Mouse (Mus musculus) stomach, embryonic 15.5 days (tissue): ENCODE measurements around the gene Rnf208. TPM values are rescaled to one million over a fixed set of nuclear protein-coding genes. Genes with fewer than 3 reads are reported as not detected.

ENCODE experiments used
- ATAC-seq: fragments of 200-750 bp; cut with Nextera tagmentation; 2 replicates; pipeline ENCODE4 v1.8.0; 2017; ENCODE audit warnings: low read depth, moderate number of reproducible peaks, moderate TSS enrichment; ENCODE audit not compliant: insufficient read depth, low FRiP score
- H3K27ac ChIP-seq: fragments of 300-500 bp; sonication (generic); 2 replicates; pipeline ENCODE4 v1.5.1; 2015; ENCODE audit warnings: mild to moderate bottlenecking, inconsistent platforms
- H3K27me3 ChIP-seq: fragments of 300-500 bp; sonication (generic); replicated peaks from 2 replicates; pipeline ENCODE4 v1.6.1; 2015; ENCODE audit warnings: inconsistent platforms
- H3K36me3 ChIP-seq: fragments of 300-500 bp; sonication (generic); 2 replicates; pipeline ENCODE4 v1.6.1; 2015; ENCODE audit warnings: inconsistent platforms
- H3K4me1 ChIP-seq: fragments of 300-500 bp; sonication (generic); 2 replicates; pipeline ENCODE4 v1.6.1; 2015; ENCODE audit warnings: inconsistent platforms
- H3K4me2 ChIP-seq: fragments of 300-500 bp; sonication (generic); 2 replicates; pipeline ENCODE4 v1.6.1; 2015; ENCODE audit warnings: mild to moderate bottlenecking, inconsistent platforms
- H3K4me3 ChIP-seq: fragments of 300-500 bp; sonication (generic); replicated peaks from 2 replicates; pipeline ENCODE4 v1.5.1; 2015; ENCODE audit warnings: inconsistent platforms
- H3K9ac ChIP-seq: fragments of 300-500 bp; sonication (generic); 2 replicates; pipeline ENCODE4 v1.6.1; 2015; ENCODE audit warnings: inconsistent platforms
- H3K9me3 ChIP-seq: fragments of 300-500 bp; sonication (generic); 2 replicates; pipeline ENCODE4 v1.6.1; 2016; ENCODE audit warnings: inconsistent platforms
- WGBS: fragments of 180-500 bp; shearing (Covaris S2); methylation state at CpG from one replicate; pipeline ENCODE4 v1.1.7; 2015; 5-methylcytosine and 5-hydroxymethylcytosine counted together
- polyA plus RNA-seq: library from polyadenylated mRNA; unstranded; fragments of >200 nt; fragmentation: Nextera tagmentation; extraction: Ambion mirVana; gene quantifications from 2 replicates; pipeline ENCODE4 v1.2.1, GENCODE M21; 2015

Rnf208 gene
- polyA plus RNA-seq, 1 experiment from 2014 or later, result 13.7 TPM

GRCm38 (mm10) chr2:25207593-25207992 lies 34.5 kb upstream of the Rnf208 start:
- Histone ChIP-seq H3K27ac (no peak overlapping the region), H3K36me3 (peaks cover 39% of the 10 kb centered on the region), H3K9me3 (no peaks in the 10 kb centered on the region), H3K27me3 (no peaks in the 10 kb centered on the region), H3K9ac (no peak overlapping the region), H3K4me1 (peaks cover 16% of the 10 kb centered on the region), H3K4me3 (no peak overlapping the region), H3K4me2 (no peak overlapping the region)
- WGBS, result 81% methylated on average over 1 of the region's 1 CpGs
- ATAC-seq, result no peak

- Histone ChIP-seq H3K4me1 (peaks cover 16% of the 10 kb centered on the region), H3K36me3 (peaks cover 10% of the 10 kb centered on the region; the same call in 1 of the 2 replicates), H3K4me2 (peak overlapping the region; percentile 87), H3K27ac (peak overlapping the region; percentile 85), H3K27me3 (no peaks in the 10 kb centered on the region), H3K4me3 (peak overlapping the region; percentile 84), H3K9ac (peak overlapping the region; percentile 91), H3K9me3 (no peaks in the 10 kb centered on the region)
- WGBS, result under 1% methylated on average over 24 of the region's 24 CpGs
- ATAC-seq, result no peak
These were observed 31.4 kb upstream of the Rnf208 start for GRCm38 (mm10) chr2:25210686-25211085.

GRCm38 (mm10) chr2:25211121-25211670 lies 30.9 kb upstream of the Rnf208 start, which contains the start of gene Nelfb:
Gene Nelfb (minus strand): TSS chr2:25211489.
- under 1% methylated on average over 44 of the region's 44 CpGs for WGBS
- H3K36me3 ChIP-seq, result peaks cover 5% of the 10 kb centered on the region; the same call in 1 of the 2 replicates
- H3K27ac ChIP-seq, result peak within 1 kb of the TSS; percentile 85
- H3K4me2 ChIP-seq, result peak within 1 kb of the TSS; percentile 87
- ATAC-seq, result peak; percentile 89
- no peaks in the 10 kb centered on the region for H3K9me3 ChIP-seq
- peaks cover 16% of the 10 kb centered on the region for H3K4me1 ChIP-seq
- peak within 1 kb of the TSS; percentile 84 for H3K4me3 ChIP-seq
- peak within 1 kb of the TSS; percentile 91 for H3K9ac ChIP-seq
- H3K27me3 ChIP-seq, result no peaks in the 10 kb centered on the region

GRCm38 (mm10) chr2:25213266-25213865 lies 28.7 kb upstream of the Rnf208 start:
- Histone ChIP-seq H3K36me3 (no peaks in the 10 kb centered on the region), H3K9ac (no peak overlapping the region), H3K4me3 (no peak overlapping the region), H3K4me1 (peaks cover 16% of the 10 kb centered on the region), H3K9me3 (no peaks in the 10 kb centered on the region), H3K4me2 (no peak overlapping the region), H3K27me3 (no peaks in the 10 kb centered on the region), H3K27ac (no peak overlapping the region)
- 59% methylated on average over 23 of the region's 23 CpGs for WGBS
- no peak for ATAC-seq

GRCm38 (mm10) chr2:25214444-25214843 lies 27.6 kb upstream of the Rnf208 start, which contains the start of gene Stpg3:
Gene Stpg3 (minus strand): TSS chr2:25214637.
- no peak for ATAC-seq

GRCm38 (mm10) chr2:25217666-25218065 lies 24.4 kb upstream of the Rnf208 start:
- Histone ChIP-seq H3K4me1 (no peaks in the 10 kb centered on the region), H3K27me3 (no peaks in the 10 kb centered on the region), H3K4me2 (no peak overlapping the region), H3K9me3 (no peaks in the 10 kb centered on the region), H3K9ac (no peak overlapping the region), H3K4me3 (no peak overlapping the region), H3K36me3 (no peaks in the 10 kb centered on the region), H3K27ac (no peak overlapping the region)
- no peak for ATAC-seq
- 68% methylated on average over 2 of the region's 2 CpGs for WGBS

More at GRCm38 (mm10) chr2:25214444-25214843, 27.6 kb upstream of the Rnf208 start, which contains the start of gene Stpg3:
- no peak within 1 kb of the TSS for H3K27ac ChIP-seq
- no peak within 1 kb of the TSS for H3K4me2 ChIP-seq
- H3K4me3 ChIP-seq, result no peak within 1 kb of the TSS
- no peaks in the 10 kb centered on the region for H3K36me3 ChIP-seq
- H3K27me3 ChIP-seq, result no peaks in the 10 kb centered on the region
- H3K4me1 ChIP-seq, result peaks cover 10% of the 10 kb centered on the region
- WGBS, result 60% methylated on average over 3 of the region's 3 CpGs
- no peak within 1 kb of the TSS for H3K9ac ChIP-seq
- no peaks in the 10 kb centered on the region for H3K9me3 ChIP-seq

- no peak for ATAC-seq
- H3K4me3 ChIP-seq, result no peak within 1 kb of the TSS
- no peaks in the 10 kb centered on the region for H3K9me3 ChIP-seq
- H3K4me2 ChIP-seq, result no peak within 1 kb of the TSS
- no peak within 1 kb of the TSS for H3K27ac ChIP-seq
- H3K9ac ChIP-seq, result no peak within 1 kb of the TSS
- H3K36me3 ChIP-seq, result no peaks in the 10 kb centered on the region
- no peaks in the 10 kb centered on the region for H3K27me3 ChIP-seq
- peaks cover 4% of the 10 kb centered on the region for H3K4me1 ChIP-seq
These were observed 23.6 kb upstream of the Rnf208 start, which contains the start of gene Fam166a for GRCm38 (mm10) chr2:25218445-25218844. Gene Fam166a (plus strand): TSS chr2:25218745.

- H3K27me3 ChIP-seq, result no peaks in the 10 kb centered on the region
- no peak for ATAC-seq
- 68% methylated on average over 5 of the region's 5 CpGs for WGBS
- no peak overlapping the region for H3K4me3 ChIP-seq
- H3K9me3 ChIP-seq, result no peaks in the 10 kb centered on the region
- no peaks in the 10 kb centered on the region for H3K36me3 ChIP-seq
- H3K27ac ChIP-seq, result no peak overlapping the region
- H3K4me1 ChIP-seq, result peaks cover 12% of the 10 kb centered on the region
- H3K4me2 ChIP-seq, result no peak overlapping the region
- no peak overlapping the region for H3K9ac ChIP-seq
These were observed 20.7 kb upstream of the Rnf208 start for GRCm38 (mm10) chr2:25221331-25221772.

- H3K9me3 ChIP-seq, result no peaks in the 10 kb centered on the region
- peak overlapping the region; percentile 92 for H3K9ac ChIP-seq
- no peaks in the 10 kb centered on the region for H3K27me3 ChIP-seq
- H3K36me3 ChIP-seq, result no peaks in the 10 kb centered on the region
- peak overlapping the region; percentile 99 for H3K27ac ChIP-seq
- peak overlapping the region; percentile 93 for H3K4me3 ChIP-seq
- WGBS, result 1% methylated on average over 53 of the region's 53 CpGs
- peak; percentile 61 for ATAC-seq
- peak overlapping the region; percentile 90 for H3K4me2 ChIP-seq
- H3K4me1 ChIP-seq, result peaks cover 16% of the 10 kb centered on the region
These were observed 18.2 kb upstream of the Rnf208 start for GRCm38 (mm10) chr2:25223681-25224491.

GRCm38 (mm10) chr2:25224492-25224765 lies 17.6 kb upstream of the Rnf208 start, which contains the start of gene Tubb4b:
Gene Tubb4b (minus strand): TSS chr2:25224702.
- no peak for ATAC-seq
- Histone ChIP-seq H3K36me3 (no peaks in the 10 kb centered on the region), H3K4me2 (peak within 1 kb of the TSS; percentile 90), H3K4me3 (peak within 1 kb of the TSS; percentile 93), H3K9me3 (no peaks in the 10 kb centered on the region), H3K27ac (peak within 1 kb of the TSS; percentile 99), H3K4me1 (peaks cover 16% of the 10 kb centered on the region), H3K9ac (peak within 1 kb of the TSS; percentile 92), H3K27me3 (no peaks in the 10 kb centered on the region)
- under 1% methylated on average over 17 of the region's 17 CpGs for WGBS

- Histone ChIP-seq H3K4me2 (peak overlapping the region; percentile 51), H3K36me3 (no peaks in the 10 kb centered on the region), H3K9ac (no peak overlapping the region), H3K27me3 (no peaks in the 10 kb centered on the region), H3K4me1 (peaks cover 16% of the 10 kb centered on the region), H3K9me3 (no peaks in the 10 kb centered on the region), H3K4me3 (peak overlapping the region; percentile 93), H3K27ac (peak overlapping the region; percentile 99)
- peak; percentile 95 for ATAC-seq
- 1% methylated on average over 41 of the region's 41 CpGs for WGBS
These were observed 17.0 kb upstream of the Rnf208 start for GRCm38 (mm10) chr2:25224766-25225752.
